Mouse (Mus musculus) liver, embryonic 18 days (tissue): Measurements from ENCODE around the gene Taf1. TPM values are rescaled to one million over a fixed set of nuclear protein-coding genes. Genes with fewer than 3 reads are reported as not detected.

Experiments
- polyA plus RNA-seq: library from polyadenylated mRNA; depleted of rRNA; stranded (reverse); fragments of >200 nt; gene quantifications from 2 replicates; pipeline ENCODE4 v1.2.3, GENCODE M21; 2012; rRNA removed

Taf1 gene
- polyA plus RNA-seq, result 7.6 and 7.7 TPM in 2 replicates

GRCm38 (mm10) chrX:101532347-101533221 is at the start of gene Taf1:
TSS of gene Taf1 (plus strand) at chrX:101532734.

GRCm38 (mm10) chrX:101639741-101640166 is 107.2 kb downstream of the Taf1 start, which contains the start of gene Ogt:
TSS of gene Ogt (plus strand) at chrX:101640060.

Other genes with a start within 250 kb of the Taf1 start
- 0.04 and 0.06 TPM in 2 replicates for gene Nlgn3, start 233.6 kb upstream of the Taf1 start, polyA plus RNA-seq
- gene Gjb1, start 156.4 kb upstream of the Taf1 start, polyA plus RNA-seq, result 388 and 432 TPM in 2 replicates
- 9.1 and 11.6 TPM in 2 replicates for gene Zmym3, start 111.9 kb upstream of the Taf1 start, polyA plus RNA-seq
- 100 and 105 TPM in 2 replicates for gene Nono, start 103.4 kb upstream of the Taf1 start, polyA plus RNA-seq
- gene Itgb1bp2, start 83.6 kb upstream of the Taf1 start, polyA plus RNA-seq, result 0.36 and 0.64 TPM in 2 replicates
- gene Ogt, start 107.3 kb downstream of the Taf1 start, polyA plus RNA-seq, result 59.0 and 67.5 TPM in 2 replicates
- 0.48 and 0.55 TPM in 2 replicates for gene Cxcr3, start 201.5 kb downstream of the Taf1 start, polyA plus RNA-seq